Mouse (Mus musculus) kidney, postnatal 0 days (tissue): Measurements from ENCODE around the gene Gramd1b. TPM values are rescaled to one million over a fixed set of nuclear protein-coding genes. Genes with fewer than 3 reads are reported as not detected.

Experiments used
- ATAC-seq: fragments of 200-750 bp; cut with Nextera tagmentation; replicated peaks from 2 replicates; pipeline ENCODE4 v1.8.0; 2017; ENCODE audit warnings: low read depth, moderate number of reproducible peaks, moderate TSS enrichment, moderate library complexity; ENCODE audit not compliant: low FRiP score
- DNase-seq: peaks from one replicate; pipeline ENCODE4 v3.0.0-alpha.2; 2016; ENCODE audit warnings: low spot score
- H3K27ac ChIP-seq: fragments of 300-500 bp; sonication (generic); 2 replicates; pipeline ENCODE4 v1.5.1; 2014; ENCODE audit warnings: mild to moderate bottlenecking
- H3K27me3 ChIP-seq: fragments of 300-500 bp; sonication (generic); 2 replicates; pipeline ENCODE4 v1.6.1; 2014; ENCODE audit warnings: low read length, mixed read lengths; ENCODE audit not compliant: insufficient read depth
- H3K36me3 ChIP-seq: fragments of 300-500 bp; sonication (generic); 2 replicates; pipeline ENCODE4 v1.6.1; 2014; ENCODE audit warnings: low read length, mixed read lengths; ENCODE audit not compliant: insufficient read depth
- H3K4me1 ChIP-seq: fragments of 300-500 bp; sonication (generic); replicated peaks from 2 replicates; pipeline ENCODE4 v1.6.1; 2014; ENCODE audit warnings: antibody characterized with exemption, low read length, mixed read lengths; ENCODE audit not compliant: insufficient read depth
- H3K4me2 ChIP-seq: fragments of 300-500 bp; sonication (generic); 2 replicates; pipeline ENCODE4 v1.6.1; 2014; ENCODE audit warnings: mild to moderate bottlenecking, low read length, moderate library complexity, mixed read lengths
- H3K4me3 ChIP-seq: fragments of 300-500 bp; sonication (generic); replicated peaks from 2 replicates; pipeline ENCODE4 v1.5.1; 2014; ENCODE audit warnings: low read depth, low read length
- H3K9ac ChIP-seq: fragments of 300-500 bp; sonication (generic); 2 replicates; pipeline ENCODE4 v1.6.1; 2014; ENCODE audit warnings: low read depth, low read length
- H3K9me3 ChIP-seq: fragments of 300-500 bp; sonication (generic); replicated peaks from 2 replicates; pipeline ENCODE4 v1.6.1; 2016; ENCODE audit warnings: low read length, inconsistent platforms, mixed read lengths
- CTCF ChIP-seq: IDR thresholded peaks from 2 replicates; pipeline ENCODE4 v1.5.1; 2016; ENCODE audit warnings: antibody characterized with exemption, low read depth, mild to moderate bottlenecking, moderate library complexity
- WGBS: fragments of 180-500 bp; shearing (Covaris S2); extraction: QIAGEN DNeasy Blood & Tissue Kit; methylation state at CpG from one replicate; pipeline ENCODE4 v1.1.7; 2014; 5-methylcytosine and 5-hydroxymethylcytosine counted together
- polyA plus RNA-seq: library from polyadenylated mRNA; unstranded; fragments of >200 nt; fragmentation: Nextera tagmentation; extraction: Ambion mirVana; gene quantifications from 2 replicates; pipeline ENCODE4 v1.2.1, GENCODE M21; 2015

Gramd1b gene
- polyA plus RNA-seq, 1 experiment from 2014 or later = 9.0 TPM

- WGBS = 87% methylated on average over 8 of the region's 8 CpGs
- no peaks in the 10 kb centered on the region for H3K4me1 ChIP-seq
- TF ChIP-seq CTCF = no peak
- H3K4me3 ChIP-seq = no peak overlapping the region
- ATAC-seq = no peak
- H3K9me3 ChIP-seq = no peaks in the 10 kb centered on the region
- H3K27me3 ChIP-seq = no peaks in the 10 kb centered on the region
- no peak overlapping the region for H3K27ac ChIP-seq
- H3K9ac ChIP-seq = no peak overlapping the region
- no peak for DNase-seq
- no peaks in the 10 kb centered on the region for H3K36me3 ChIP-seq
- no peak overlapping the region for H3K4me2 ChIP-seq
These were observed 8.5 kb upstream of the Gramd1b start for GRCm38 (mm10) chr9:40539588-40540140.

- WGBS = 26% methylated on average over 2 of the region's 2 CpGs
- peak; percentile 28 for DNase-seq
- no peaks in the 10 kb centered on the region for H3K9me3 ChIP-seq
- H3K9ac ChIP-seq = no peak overlapping the region
- H3K27me3 ChIP-seq = no peaks in the 10 kb centered on the region
- H3K4me1 ChIP-seq = no peaks in the 10 kb centered on the region
- no peak for TF ChIP-seq CTCF
- ATAC-seq = no peak; the same call in 1 of the 2 replicates
- no peak overlapping the region for H3K4me2 ChIP-seq
- no peak overlapping the region for H3K27ac ChIP-seq
- no peaks in the 10 kb centered on the region for H3K36me3 ChIP-seq
- H3K4me3 ChIP-seq = no peak overlapping the region
These were observed 6.5 kb upstream of the Gramd1b start for GRCm38 (mm10) chr9:40537708-40538105.

GRCm38 (mm10) chr9:40537044-40537707 is 6.0 kb upstream of the Gramd1b start:
- Histone ChIP-seq H3K9me3 (no peaks in the 10 kb centered on the region), H3K4me1 (no peaks in the 10 kb centered on the region), H3K4me3 (no peak overlapping the region), H3K36me3 (no peaks in the 10 kb centered on the region), H3K4me2 (no peak overlapping the region), H3K9ac (no peak overlapping the region), H3K27ac (no peak overlapping the region), H3K27me3 (no peaks in the 10 kb centered on the region)
- 87% methylated on average over 3 of the region's 3 CpGs for WGBS
- DNase-seq = no peak
- no peak for ATAC-seq
- TF ChIP-seq CTCF = no peak

- ATAC-seq = no peak
- H3K4me1 ChIP-seq = 0 out of 2 replicates have a peak, but pooled peaks cover 2% of the 10 kb centered on the region
- peak overlapping the region; percentile 41 for H3K4me3 ChIP-seq
- H3K4me2 ChIP-seq = peak overlapping the region; percentile 71
- no peak for DNase-seq
- H3K27ac ChIP-seq = no peak overlapping the region
- no peak overlapping the region for H3K9ac ChIP-seq
- no peak for TF ChIP-seq CTCF
- H3K27me3 ChIP-seq = no peaks in the 10 kb centered on the region
- no peaks in the 10 kb centered on the region for H3K36me3 ChIP-seq
- H3K9me3 ChIP-seq = no peaks in the 10 kb centered on the region
- WGBS = 65% methylated on average over 8 of the region's 8 CpGs
These were observed 647 bp downstream of the Gramd1b start for GRCm38 (mm10) chr9:40530536-40530935.

GRCm38 (mm10) chr9:40528733-40529132 is 2.5 kb downstream of the Gramd1b start:
- 0 out of 2 replicates have a peak, but pooled peaks cover 2% of the 10 kb centered on the region for H3K4me1 ChIP-seq
- H3K9me3 ChIP-seq = no peaks in the 10 kb centered on the region
- ATAC-seq (no peak), DNase-seq (no peak)
- no peak overlapping the region for H3K4me2 ChIP-seq
- 57% methylated on average over 4 of the region's 4 CpGs for WGBS
- no peaks in the 10 kb centered on the region for H3K36me3 ChIP-seq
- no peaks in the 10 kb centered on the region for H3K27me3 ChIP-seq
- no peak for TF ChIP-seq CTCF
- no peak overlapping the region for H3K27ac ChIP-seq
- no peak overlapping the region for H3K4me3 ChIP-seq
- no peak overlapping the region for H3K9ac ChIP-seq

- 0 out of 2 replicates have a peak, but pooled peaks cover 2% of the 10 kb centered on the region for H3K4me1 ChIP-seq
- 62% methylated on average over 3 of the region's 3 CpGs for WGBS
- H3K27ac ChIP-seq = no peak overlapping the region
- no peak for ATAC-seq
- H3K36me3 ChIP-seq = no peaks in the 10 kb centered on the region
- TF ChIP-seq CTCF = no peak
- H3K4me3 ChIP-seq = no peak overlapping the region
- H3K27me3 ChIP-seq = no peaks in the 10 kb centered on the region
- DNase-seq = no peak
- H3K9me3 ChIP-seq = no peaks in the 10 kb centered on the region
- H3K4me2 ChIP-seq = no peak overlapping the region
- H3K9ac ChIP-seq = no peak overlapping the region
These were observed 4.3 kb downstream of the Gramd1b start for GRCm38 (mm10) chr9:40526928-40527327.
